Mouse (Mus musculus) CH12.LX (cell line): ENCODE data around the gene Lcn12. TPM values are rescaled to one million over a fixed set of nuclear protein-coding genes. Genes with fewer than 3 reads are reported as not detected.

ENCODE experiments used
- DNase-seq: peaks from one replicate; pipeline ENCODE4 v3.0.0-alpha.2; 2013; ENCODE audit errors: extremely low read depth
- H3K27ac ChIP-seq: 2 replicates; pipeline ENCODE4 v1.5.1; 2012; ENCODE audit warnings: low read depth, mild to moderate bottlenecking, control low read depth, moderate library complexity; ENCODE audit not compliant: insufficient read depth
- H3K27me3 ChIP-seq: replicated peaks from 2 replicates; pipeline ENCODE3; 2012; ENCODE audit warnings: inconsistent platforms
- H3K36me3 ChIP-seq, 2 experiments: replicated peaks in 1 of 2; 2 replicates each; pipeline versions ENCODE3 to v1.6.1; 2012; ENCODE audit warnings: inconsistent platforms in 1 of 2, low read length in 1 of 2, mild to moderate bottlenecking in 1 of 2, mixed read lengths in 1 of 2, moderate library complexity in 1 of 2; ENCODE audit not compliant: control insufficient read depth in 1 of 2, insufficient read depth in 1 of 2
- H3K4me1 ChIP-seq, 2 experiments: 2 replicates each; pipeline ENCODE4 v1.6.1; 2012; ENCODE audit warnings: inconsistent platforms in 1 of 2, moderate library complexity in 1 of 2; ENCODE audit not compliant: insufficient read depth in 2 of 2, control insufficient read depth in 1 of 2
- H3K4me2 ChIP-seq: 2 replicates; pipeline ENCODE4 v1.6.1; 2012; ENCODE audit warnings: low read depth, mild to moderate bottlenecking, control low read depth; ENCODE audit not compliant: poor library complexity, insufficient read depth, severe bottlenecking
- H3K4me3 ChIP-seq, 3 experiments: fragments of 150-350 bp in 1 of 3; sonication (generic) in 1 of 3; replicated peaks in 1 of 3; 2 replicates each; pipeline versions ENCODE3 to v1.5.1; 2011 to 2012; ENCODE audit warnings: low read depth in 2 of 3, low read length in 2 of 3, mild to moderate bottlenecking in 2 of 3, moderate library complexity in 2 of 3, control low read depth in 1 of 3, improper control_type of control experiment in 1 of 3, inconsistent platforms in 1 of 3, mixed read lengths in 1 of 3; ENCODE audit not compliant: poor library complexity in 1 of 3
- H3K79me2 ChIP-seq: replicated peaks from 2 replicates; pipeline ENCODE4 v1.6.1; 2012; ENCODE audit warnings: mild to moderate bottlenecking, moderate library complexity; ENCODE audit not compliant: control insufficient read depth, poor library complexity, insufficient read depth, severe bottlenecking; ENCODE audit errors: extremely low read depth
- H3K9ac ChIP-seq: 2 replicates; pipeline ENCODE4 v1.6.1; 2012; ENCODE audit warnings: low read depth, mild to moderate bottlenecking, control low read depth, moderate library complexity; ENCODE audit not compliant: insufficient read depth
- H3K9me3 ChIP-seq: replicated peaks from 2 replicates; pipeline ENCODE3; 2012; ENCODE audit warnings: low read length, inconsistent platforms, mixed read lengths
- BHLHE40 ChIP-seq: IDR thresholded peaks from 2 replicates; pipeline ENCODE4 v1.6.1; 2011; ENCODE audit warnings: mild to moderate bottlenecking, low read depth, low read length, improper control_type of control experiment
- CHD1 ChIP-seq: IDR thresholded peaks from 2 replicates; pipeline ENCODE4 v1.6.1; 2012; ENCODE audit warnings: low read depth, low read length, improper control_type of control experiment, inconsistent platforms
- CHD2 ChIP-seq: IDR thresholded peaks from 2 replicates; pipeline ENCODE4 v1.6.1; 2011; ENCODE audit warnings: low read length, improper control_type of control experiment
- CTCF ChIP-seq, 2 experiments: IDR thresholded peaks in 1 of 2; conservative IDR thresholded peaks in 1 of 2; 2 replicates each; pipeline ENCODE4 v1.5.1; 2011 to 2012; ENCODE audit warnings: low read depth in 2 of 2, low read length in 2 of 2, improper control_type of control experiment in 1 of 2, inconsistent platforms in 1 of 2, mild to moderate bottlenecking in 1 of 2, moderate library complexity in 1 of 2
- E2F4 ChIP-seq: IDR thresholded peaks from 2 replicates; pipeline ENCODE4 v1.6.1; 2011; ENCODE audit warnings: low read depth, low read length, improper control_type of control experiment; ENCODE audit not compliant: insufficient replicate concordance
- ELF1 ChIP-seq: IDR thresholded peaks from 2 replicates; pipeline ENCODE4 v1.6.1; 2014; ENCODE audit warnings: low read depth, mild to moderate bottlenecking, inconsistent platforms, low read length, improper control_type of control experiment
- EP300 ChIP-seq: IDR thresholded peaks from 2 replicates; pipeline ENCODE4 v1.6.1; 2011; ENCODE audit warnings: low read length, improper control_type of control experiment
- ETS1 ChIP-seq: conservative IDR thresholded peaks from 2 replicates; pipeline ENCODE4 v1.6.1; 2012; ENCODE audit warnings: low read depth, mild to moderate bottlenecking, inconsistent platforms, low read length, improper control_type of control experiment, moderate library complexity
- GABPA ChIP-seq: IDR thresholded peaks from 2 replicates; pipeline ENCODE4 v1.6.1; 2012; ENCODE audit warnings: low read depth, low read length, improper control_type of control experiment, inconsistent platforms; ENCODE audit not compliant: insufficient replicate concordance
- HCFC1 ChIP-seq: IDR thresholded peaks from 2 replicates; pipeline ENCODE4 v1.6.1; 2012; ENCODE audit warnings: low read depth, mild to moderate bottlenecking, inconsistent platforms, low read length, improper control_type of control experiment
- IRF4 ChIP-seq: IDR thresholded peaks from 2 replicates; pipeline ENCODE4 v1.6.1; 2014; ENCODE audit warnings: low read depth, mild to moderate bottlenecking, inconsistent platforms, low read length, improper control_type of control experiment
- JUN ChIP-seq: IDR thresholded peaks from 2 replicates; pipeline ENCODE4 v1.6.1; 2011; ENCODE audit warnings: low read depth, mild to moderate bottlenecking, low read length, improper control_type of control experiment, moderate library complexity; ENCODE audit not compliant: insufficient read depth
- JUND ChIP-seq: conservative IDR thresholded peaks from 2 replicates; pipeline ENCODE4 v1.6.1; 2011; ENCODE audit warnings: low read depth, low read length, improper control_type of control experiment
- KAT2A ChIP-seq: IDR thresholded peaks from 2 replicates; pipeline ENCODE4 v1.6.1; 2012; ENCODE audit warnings: low read length, improper control_type of control experiment, inconsistent platforms; ENCODE audit not compliant: insufficient replicate concordance
- MAFK ChIP-seq: IDR thresholded peaks from 2 replicates; pipeline ENCODE4 v1.6.1; 2011; ENCODE audit warnings: low read length, improper control_type of control experiment; ENCODE audit not compliant: insufficient replicate concordance
- MAX ChIP-seq: IDR thresholded peaks from 2 replicates; pipeline ENCODE4 v1.6.1; 2011; ENCODE audit warnings: low read length, improper control_type of control experiment
- MAZ ChIP-seq: IDR thresholded peaks from 2 replicates; pipeline ENCODE4 v1.6.1; 2012; ENCODE audit warnings: low read depth, mild to moderate bottlenecking, inconsistent platforms, low read length, improper control_type of control experiment, moderate library complexity
- MEF2A ChIP-seq: IDR thresholded peaks from 2 replicates; pipeline ENCODE4 v1.6.1; 2014; ENCODE audit warnings: low read depth, mild to moderate bottlenecking, inconsistent platforms, low read length, improper control_type of control experiment, borderline replicate concordance
- MXI1 ChIP-seq: IDR thresholded peaks from 2 replicates; pipeline ENCODE4 v1.6.1; 2011; ENCODE audit warnings: mild to moderate bottlenecking, low read depth, low read length, improper control_type of control experiment
- MYC ChIP-seq: IDR thresholded peaks from 2 replicates; pipeline ENCODE4 v1.6.1; 2011; ENCODE audit warnings: low read depth, mild to moderate bottlenecking, improper control_type of control experiment, low read length
- NELFE ChIP-seq: IDR thresholded peaks from 2 replicates; pipeline ENCODE4 v1.6.1; 2011; ENCODE audit warnings: low read depth, low read length, improper control_type of control experiment
- NRF1 ChIP-seq: IDR thresholded peaks from 2 replicates; pipeline ENCODE4 v1.6.1; 2014; ENCODE audit warnings: low read depth, mild to moderate bottlenecking, inconsistent platforms, low read length, improper control_type of control experiment, moderate library complexity
- PAX5 ChIP-seq: IDR thresholded peaks from 2 replicates; pipeline ENCODE4 v1.6.1; 2012; ENCODE audit warnings: low read length, inconsistent platforms, mixed read lengths
- POLR2A ChIP-seq: IDR thresholded peaks from 2 replicates; pipeline ENCODE4 v1.6.1; 2011; ENCODE audit warnings: low read depth, mild to moderate bottlenecking, improper control_type of control experiment, low read length
- POLR2AphosphoS2 ChIP-seq: IDR thresholded peaks from 2 replicates; pipeline ENCODE4 v1.6.1; 2011; ENCODE audit warnings: low read depth, low read length, improper control_type of control experiment
- RAD21 ChIP-seq: IDR thresholded peaks from 2 replicates; pipeline ENCODE4 v1.6.1; 2011; ENCODE audit warnings: low read depth, mild to moderate bottlenecking, low read length, improper control_type of control experiment, moderate library complexity
- RCOR1 ChIP-seq: conservative IDR thresholded peaks from 2 replicates; pipeline ENCODE4 v1.6.1; 2012; ENCODE audit warnings: low read depth, mild to moderate bottlenecking, inconsistent platforms, low read length, improper control_type of control experiment
- SIN3A ChIP-seq: IDR thresholded peaks from 2 replicates; pipeline ENCODE4 v1.6.1; 2012; ENCODE audit warnings: low read length, improper control_type of control experiment, inconsistent platforms
- SMC3 ChIP-seq: IDR thresholded peaks from 2 replicates; pipeline ENCODE4 v1.6.1; 2011; ENCODE audit warnings: low read depth, low read length, improper control_type of control experiment
- TBP ChIP-seq: conservative IDR thresholded peaks from 2 replicates; pipeline ENCODE4 v1.6.1; 2011; ENCODE audit warnings: low read depth, low read length, improper control_type of control experiment
- TCF12 ChIP-seq: IDR thresholded peaks from 2 replicates; pipeline ENCODE4 v1.6.1; 2014; ENCODE audit warnings: low read depth, mild to moderate bottlenecking, inconsistent platforms, low read length, improper control_type of control experiment
- UBTF ChIP-seq: IDR thresholded peaks from 2 replicates; pipeline ENCODE4 v1.6.1; 2012; ENCODE audit warnings: low read depth, mild to moderate bottlenecking, inconsistent platforms, low read length, improper control_type of control experiment, moderate library complexity
- USF1 ChIP-seq: IDR thresholded peaks from 2 replicates; pipeline ENCODE4 v1.6.1; 2014; ENCODE audit warnings: low read depth, mild to moderate bottlenecking, inconsistent platforms, low read length, improper control_type of control experiment
- USF2 ChIP-seq: conservative IDR thresholded peaks from 2 replicates; pipeline ENCODE4 v1.6.1; 2011; ENCODE audit warnings: low read depth, low read length, improper control_type of control experiment
- ZC3H11A ChIP-seq: IDR thresholded peaks from 2 replicates; pipeline ENCODE4 v1.6.1; 2012; ENCODE audit warnings: low read depth, mild to moderate bottlenecking, inconsistent platforms, low read length, improper control_type of control experiment
- ZKSCAN1 ChIP-seq: IDR thresholded peaks from 2 replicates; pipeline ENCODE4 v1.6.1; 2012; ENCODE audit warnings: low read depth, inconsistent platforms, low read length, improper control_type of control experiment, borderline replicate concordance
- ZMIZ1 ChIP-seq: IDR thresholded peaks from 2 replicates; pipeline ENCODE4 v1.6.1; 2012; ENCODE audit warnings: low read depth, mild to moderate bottlenecking, inconsistent platforms, low read length, improper control_type of control experiment
- ZNF384 ChIP-seq: IDR thresholded peaks from 2 replicates; pipeline ENCODE4 v1.6.1; 2012; ENCODE audit warnings: low read depth, low read length, improper control_type of control experiment, inconsistent platforms
- dilution Hi-C: fragments of 300-500 bp; cut with MboI; formaldehyde crosslinking; loops from 2 replicates; pipeline ENCODE4 v1.14.3; 2020; ENCODE audit warnings: low sequenced_read_pairs; ENCODE audit not compliant: extremely low pct_unique_long_range_greater_than_20kb, extremely low pct_ligation_motif_present
- in situ Hi-C: fragments of 300-500 bp; cut with MboI; formaldehyde crosslinking; loops from 3 replicates; pipeline ENCODE4 v1.14.3; 2019; ENCODE audit warnings: low sequenced_read_pairs, low pct_ligation_motif_present, low pct_unique_long_range_greater_than_20kb, mixed read lengths
- polyA plus RNA-seq: library from polyadenylated mRNA; unstranded; fragments of >175 nt; gene quantifications from 2 replicates; pipeline ENCODE4 v1.2.1, GENCODE M21; 2012; ENCODE audit warnings: low read depth; ENCODE audit not compliant: insufficient read length
- total RNA-seq, 2 experiments: library from RNA; depleted of rRNA; stranded (reverse); fragments of 300-350 nt in 1 of 2; fragments of >200 nt in 1 of 2; gene quantifications; 2 replicates each; pipeline ENCODE4 v1.2.3; 2012 to 2014

Lcn12 gene
- total and polyA plus RNA-seq, 3 experiments = not detected

- Histone ChIP-seq H3K79me2 (peaks cover 35% of the 10 kb centered on the region), H3K9ac (peak overlapping the region; percentile 61; the same call in 1 of the 2 replicates), H3K4me1 (peaks cover 24 to 70% of the 10 kb centered on the region in 2 experiments), H3K36me3 (peaks cover 52 to 79% of the 10 kb centered on the region in 2 experiments), H3K9me3 (no peaks in the 10 kb centered on the region), H3K4me2 (peak overlapping the region; percentile 46; the same call in 1 of the 2 replicates), H3K27ac (peak overlapping the region; percentile 95), H3K27me3 (no peaks in the 10 kb centered on the region), H3K4me3 (no peak overlapping the region)
- TF ChIP-seq EP300 (no peak), HCFC1 (peak; percentile 1; the same call in 1 of the 2 replicates), E2F4 (no peak), CHD1 (peak; percentile 10; the same call in 1 of the 2 replicates), TBP (no peak), MYC (peak; percentile 97), UBTF (no peak), ELF1 (no peak), KAT2A (no peak), POLR2A (no peak), TCF12 (no peak), ETS1 (no peak), NRF1 (no peak), MXI1 (no peak; the same call in 1 of the 2 replicates), CTCF (conservative IDR thresholded peaks at IDR 0.05 in 1 of 2, IDR thresholded peaks at IDR 0.05 in 1 of 2; ENCODE audit: low read depth in 2 of 2, low read length in 2 of 2) (no peak), MAZ (no peak), IRF4 (no peak), MAFK (no peak), CHD2 (no peak), USF1 (peak; percentile 13; the same call in 1 of the 2 replicates), MEF2A (no peak), PAX5 (no peak), RAD21 (no peak), GABPA (no peak), RCOR1 (no peak), POLR2AphosphoS2 (no peak), ZKSCAN1 (no peak), ZC3H11A (no peak), SIN3A (no peak), SMC3 (no peak), ZNF384 (peak; percentile 81), MAX (peak; percentile 85), NELFE (no peak), JUN (no peak), BHLHE40 (no peak), USF2 (0 out of 2 replicates have a peak, but pooled peaks have one; percentile 28), ZMIZ1 (no peak), JUND (no peak)
- dilution Hi-C loops = no loop called here
- in situ Hi-C loops = no loop called here
- DNase-seq = no peak
Observed at GRCm38 (mm10) chr2:25534866-25535182, 41.1 kb upstream of the Lcn12 start.
